Mouse (Mus musculus) embryonic facial prominence, embryonic 11.5 days (tissue): Measurements from ENCODE around the gene Senp2. TPM values are rescaled to one million over a fixed set of nuclear protein-coding genes. Genes with fewer than 3 reads are reported as not detected.

ENCODE experiments used
- polyA plus RNA-seq: library from polyadenylated mRNA; unstranded; fragments of >200 nt; fragmentation: Nextera tagmentation; extraction: Ambion mirVana; gene quantifications from 2 replicates; pipeline ENCODE4 v1.2.1, GENCODE M21; 2014

Senp2 gene
- polyA plus RNA-seq, 1 experiment from 2014 or later = 62.4 TPM

Other genes with a start within 250 kb of the Senp2 start
- gene Ehhadh, start 221.7 kb upstream of the Senp2 start, polyA plus RNA-seq = 2.1 and 2.6 TPM in 2 replicates
- gene Map3k13, start 215.1 kb upstream of the Senp2 start, polyA plus RNA-seq = 1.4 and 2.3 TPM in 2 replicates
- gene Tmem41a, start 61.9 kb upstream of the Senp2 start, polyA plus RNA-seq = 37.5 and 38.3 TPM in 2 replicates
- gene Liph, start 13.8 kb upstream of the Senp2 start, polyA plus RNA-seq = not detected in 2 replicates
- 144 and 149 TPM in 2 replicates for gene Igf2bp2, start 153.8 kb downstream of the Senp2 start, polyA plus RNA-seq